Mouse (Mus musculus) brain, embryonic 14.5 days (tissue): ENCODE results near the gene Mrnip.
"Not testable (repeated sequence)": the region's sequence is repeated elsewhere in the genome, so short reads cannot be mapped to it uniquely, and the experiment has no call there.

Experiments
- CTCF ChIP-seq: fragments of 200-500 bp; IDR thresholded peaks from 2 replicates; pipeline ENCODE4 v1.5.1; 2012; ENCODE audit warnings: inconsistent platforms, mild to moderate bottlenecking, moderate library complexity, borderline replicate concordance; ENCODE audit not compliant: insufficient read depth, insufficient read length; ENCODE audit errors: extremely low read depth
- POLR2A ChIP-seq: fragments of 200-500 bp; IDR thresholded peaks from 2 replicates; pipeline ENCODE4 v1.6.1; 2012; ENCODE audit warnings: mild to moderate bottlenecking, inconsistent platforms, borderline replicate concordance; ENCODE audit not compliant: poor library complexity, insufficient read depth, insufficient read length, severe bottlenecking; ENCODE audit errors: extremely low read depth

DNA sequence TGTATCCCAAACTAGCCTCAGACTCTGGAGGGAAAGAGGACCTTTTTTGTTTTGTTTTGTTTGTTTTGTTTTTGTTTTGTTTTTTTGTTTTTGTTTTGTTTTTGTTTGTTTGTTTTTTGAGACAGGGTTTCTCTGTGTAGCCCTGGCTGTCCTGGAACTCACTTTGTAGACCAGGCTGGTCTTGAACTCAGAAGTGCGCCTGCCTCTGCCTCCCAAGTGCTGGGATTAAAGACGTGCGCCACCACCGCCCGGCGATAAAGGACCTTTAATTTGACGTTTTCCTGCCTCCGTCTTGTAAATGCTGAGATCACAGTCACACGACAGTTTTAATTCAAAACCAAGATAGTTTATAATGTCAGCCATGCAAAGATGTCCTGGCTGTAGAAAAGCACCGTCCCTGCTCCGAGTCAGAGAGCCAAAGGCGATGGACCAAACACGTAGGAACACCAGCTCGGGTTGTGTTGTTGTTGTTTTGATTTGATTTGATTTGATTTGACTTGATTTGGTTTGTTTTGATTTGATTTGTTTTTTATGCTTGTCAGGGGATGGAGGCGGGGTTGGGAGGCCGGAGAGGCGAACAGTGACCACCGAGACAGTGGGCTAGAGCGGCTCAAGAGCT is at the start of gene Mrnip:
- TF ChIP-seq POLR2A, CTCF: not testable (repeated sequence)
